Mouse (Mus musculus): ENCODE measurements around the gene Psmb2.

Psmb2 gene

DNA sequence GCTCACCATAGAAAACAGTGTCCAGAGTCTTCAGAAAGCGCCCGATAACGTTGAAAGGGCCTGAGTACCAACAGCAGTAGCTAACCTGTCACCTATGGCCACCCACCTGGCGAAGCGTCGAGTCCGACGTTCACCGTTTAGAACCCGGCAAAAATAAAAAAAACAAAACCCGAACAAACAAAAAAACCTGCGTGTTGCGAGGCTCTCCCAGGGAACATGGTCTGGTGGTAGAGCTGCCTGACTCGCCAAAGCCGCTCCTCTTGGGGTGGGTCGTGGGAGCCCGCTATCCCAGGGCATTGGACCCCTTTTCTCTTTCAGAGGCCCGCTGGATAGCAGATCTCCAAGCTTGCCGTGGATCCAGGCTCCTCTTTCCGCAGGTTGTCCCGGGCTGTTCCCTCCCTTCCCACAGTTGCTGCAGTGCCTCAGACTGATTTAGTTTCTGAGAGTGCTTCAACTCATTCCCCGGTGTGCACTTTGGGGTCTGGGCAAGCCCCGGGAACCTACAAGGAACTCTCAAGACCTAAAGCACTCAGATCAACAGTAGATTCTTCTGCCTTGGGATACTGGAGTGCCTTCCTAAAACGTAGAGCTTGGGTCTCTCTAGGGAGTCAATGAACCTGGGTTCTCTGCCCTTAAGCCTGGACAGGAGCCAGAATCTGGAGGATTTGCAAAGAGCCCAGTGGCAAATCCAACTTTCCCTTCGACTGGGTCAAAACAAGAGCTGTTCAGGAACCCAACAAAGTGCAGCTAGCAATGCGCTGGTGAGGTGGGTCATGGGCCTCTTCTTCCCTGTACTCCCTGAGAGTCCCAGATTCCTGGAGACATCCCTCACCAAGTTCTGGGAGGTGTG lies 55.3 kb downstream of the Psmb2 start:
- peak in 1 of 2 experiments; percentile 37 for DNase-seq

DNA sequence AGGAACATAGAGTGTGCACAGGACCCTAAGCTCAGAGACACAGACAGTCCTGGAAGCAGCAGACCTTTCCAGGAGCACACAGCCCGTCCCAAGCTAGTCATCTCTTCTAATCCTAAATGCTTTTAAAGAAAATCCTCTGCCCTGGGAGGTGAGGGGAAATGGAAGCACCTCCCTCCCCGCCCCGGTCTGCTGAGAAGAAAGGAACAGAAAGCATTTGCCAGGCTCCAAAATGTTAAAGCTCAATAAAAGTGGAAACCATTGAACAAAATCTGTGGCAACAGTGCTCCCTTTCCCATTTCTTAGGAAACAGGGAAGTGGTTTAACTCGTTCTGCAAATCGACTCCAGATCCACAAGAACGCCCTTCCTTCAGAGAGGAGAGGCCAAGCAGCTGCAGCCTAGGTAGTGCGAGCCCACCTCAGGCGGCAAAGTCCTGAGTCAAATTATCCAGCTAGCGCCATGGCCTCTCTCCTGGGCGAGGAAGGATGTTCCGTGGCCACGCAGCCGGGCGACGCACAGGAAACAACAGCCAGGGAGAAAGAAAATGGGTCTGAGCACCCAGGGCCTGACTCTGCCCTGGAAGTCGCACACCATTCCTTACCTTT lies 56.7 kb downstream of the Psmb2 start:
- no peak for DNase-seq

DNA sequence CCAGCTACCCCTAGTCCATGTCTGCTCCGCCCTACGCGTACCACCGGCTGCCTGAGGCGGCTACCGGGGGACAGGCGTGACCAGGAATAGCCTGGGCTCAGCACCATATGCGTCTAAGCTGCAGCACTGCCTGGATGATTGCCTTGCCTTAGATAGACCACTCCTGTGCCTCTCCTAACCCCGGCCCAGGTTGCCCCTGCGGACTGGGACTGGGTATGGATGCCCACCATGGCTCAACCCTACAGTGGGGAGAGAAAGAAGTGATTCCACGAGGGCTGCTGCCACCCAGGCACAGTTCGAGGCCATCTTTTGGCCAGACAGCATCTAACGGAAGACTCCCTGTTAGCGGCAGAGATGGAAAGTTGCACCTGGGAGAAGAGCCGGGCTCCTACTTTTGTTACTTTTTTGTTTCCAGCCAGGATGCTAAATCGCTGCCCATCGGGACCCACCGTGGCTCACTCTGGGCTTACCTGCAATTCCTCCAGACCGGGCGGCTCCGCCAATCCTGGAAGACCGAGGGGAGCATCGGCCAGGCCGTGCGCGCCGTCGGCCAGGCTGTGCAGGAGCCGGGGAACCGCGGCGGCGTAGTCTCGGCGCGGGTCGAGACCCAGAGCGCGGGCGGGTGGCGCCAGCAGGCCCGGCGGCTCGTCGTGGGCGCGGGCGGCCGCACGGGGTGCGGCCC lies 57.4 kb downstream of the Psmb2 start:
- DNase-seq = no peak

DNA sequence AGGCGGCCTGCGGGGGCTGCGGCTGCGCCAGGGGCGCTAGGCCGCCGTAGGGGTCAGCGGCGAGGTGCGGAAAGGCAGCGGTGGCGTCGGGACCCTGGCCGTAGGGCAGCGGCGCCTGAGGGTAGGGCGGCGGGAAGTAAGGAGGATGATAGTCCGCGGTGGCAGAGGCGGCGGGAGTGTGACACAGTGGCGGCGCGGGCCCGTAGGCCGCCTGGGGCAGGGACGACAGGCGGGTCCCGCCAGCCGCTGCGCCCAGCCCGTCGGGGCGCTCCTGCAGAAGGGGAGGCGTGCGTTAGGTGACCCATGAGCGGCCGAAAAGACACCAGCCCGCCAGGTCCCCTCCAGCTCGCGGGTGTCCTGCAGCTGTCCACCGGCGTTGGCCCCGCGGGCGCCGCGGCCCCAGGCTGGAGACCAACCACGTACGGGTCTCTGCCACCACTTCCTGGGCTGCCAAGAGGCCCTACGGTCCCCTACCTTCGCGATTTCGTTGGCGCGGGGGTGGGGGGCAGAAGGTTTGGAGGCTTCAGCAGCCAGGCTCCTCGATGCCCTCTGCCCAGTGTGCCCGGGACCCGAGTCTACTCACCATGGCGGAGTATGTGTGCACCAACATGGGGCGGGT lies 58.1 kb downstream of the Psmb2 start:
- DNase-seq = no peak

DNA sequence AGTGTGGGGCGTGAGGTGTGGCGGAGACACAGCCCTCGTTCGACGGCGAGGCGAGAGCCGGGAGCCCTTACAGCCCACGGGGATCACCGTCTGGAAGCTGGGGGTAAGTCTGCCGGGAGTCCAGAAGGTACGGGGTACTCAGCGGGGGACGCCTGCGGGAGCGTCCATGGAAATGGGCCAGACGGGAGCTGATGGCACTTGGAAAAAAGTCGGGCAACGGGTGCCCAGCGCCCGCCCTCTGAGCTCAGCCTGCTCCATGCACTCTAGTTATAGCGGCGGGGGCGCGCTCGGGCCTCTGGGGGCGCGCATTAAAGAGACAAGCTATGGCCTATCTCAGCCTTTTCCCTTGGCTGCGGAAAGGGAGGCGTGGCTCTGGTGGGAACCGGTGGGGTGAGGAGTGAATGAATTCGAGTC lies 58.6 kb downstream of the Psmb2 start, which contains the start of gene Tfap2e:
Gene Tfap2e (minus strand): TSS at position 240 of the 414 bp plus-strand sequence.
- peak; percentile 37 to 57 for DNase-seq

DNA sequence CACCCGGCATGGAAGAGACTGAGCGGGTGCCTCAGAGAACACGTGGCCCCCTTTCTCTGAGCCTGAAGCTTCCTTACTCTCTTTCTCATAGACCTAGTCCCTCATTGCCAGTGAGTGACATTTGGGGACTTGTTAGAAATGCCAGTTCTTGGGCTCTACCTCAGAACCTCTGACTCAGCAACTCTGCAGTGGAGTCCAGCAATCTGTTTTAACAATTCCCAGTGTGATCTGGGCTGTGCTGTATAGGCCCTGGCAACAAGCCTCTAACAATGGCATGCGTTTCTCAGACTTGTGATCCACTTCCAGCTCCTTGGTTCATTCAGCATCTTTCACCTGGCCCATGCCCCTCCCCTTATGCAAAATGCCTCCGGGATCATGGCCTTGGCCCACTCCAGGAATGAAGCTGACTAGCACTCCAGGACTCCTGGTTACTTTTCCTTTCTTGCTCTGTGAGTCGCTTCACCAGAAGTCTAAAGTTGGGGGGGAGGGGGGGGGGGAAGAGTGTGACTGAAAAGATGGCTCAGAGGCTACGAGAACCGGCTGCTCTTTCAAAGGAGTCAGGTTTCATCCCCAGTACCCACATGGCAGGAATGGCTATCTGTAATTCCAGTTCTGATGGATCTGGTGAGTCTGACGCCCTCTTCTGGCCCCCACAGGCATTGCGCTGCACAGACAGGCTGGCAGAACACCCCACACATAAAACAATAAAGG lies 62.7 kb downstream of the Psmb2 start:
- DNase-seq = peak in 1 of 2 experiments; percentile 37

DNA sequence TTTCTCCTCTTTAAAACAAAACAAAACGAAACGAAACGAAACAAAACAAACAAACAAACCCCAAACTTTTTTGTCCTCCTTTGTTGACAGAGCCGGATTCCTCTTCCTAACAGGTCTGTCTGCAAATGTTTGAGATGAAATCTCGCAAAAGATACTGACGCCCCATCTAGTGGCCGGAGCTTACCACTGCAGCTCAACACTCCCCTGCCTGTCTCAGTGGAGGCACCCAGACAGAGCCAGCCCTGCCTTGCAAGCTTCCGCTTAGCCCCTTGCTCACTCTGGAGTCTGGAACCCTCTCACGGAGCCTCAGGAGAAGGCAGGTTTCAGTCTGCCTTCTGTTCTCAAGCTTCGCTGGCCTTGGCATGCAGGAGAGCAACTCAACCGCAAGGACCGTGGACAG lies 64.0 kb downstream of the Psmb2 start:
- peak; percentile 76 to 83 for DNase-seq

DNA sequence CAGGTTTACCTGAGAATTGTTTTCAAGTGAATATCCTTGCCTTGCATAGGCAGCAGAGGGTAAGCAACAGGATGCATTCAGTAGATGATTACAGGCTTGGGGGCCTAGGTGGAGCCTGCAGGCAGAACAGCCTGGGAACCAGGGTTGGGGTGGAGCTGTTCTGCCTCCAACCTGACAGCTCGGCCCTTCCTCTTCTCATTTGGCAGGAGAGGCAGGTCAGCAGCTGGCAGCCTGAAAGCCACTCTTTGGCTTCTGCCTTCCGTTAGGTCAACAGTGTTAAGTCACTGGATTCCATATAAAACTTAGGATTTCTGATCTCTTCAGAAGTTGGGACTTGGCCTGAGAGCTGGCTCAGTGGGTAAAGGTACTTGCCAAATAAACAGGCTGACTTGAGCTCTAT lies 65.5 kb downstream of the Psmb2 start:
- DNase-seq = no peak

DNA sequence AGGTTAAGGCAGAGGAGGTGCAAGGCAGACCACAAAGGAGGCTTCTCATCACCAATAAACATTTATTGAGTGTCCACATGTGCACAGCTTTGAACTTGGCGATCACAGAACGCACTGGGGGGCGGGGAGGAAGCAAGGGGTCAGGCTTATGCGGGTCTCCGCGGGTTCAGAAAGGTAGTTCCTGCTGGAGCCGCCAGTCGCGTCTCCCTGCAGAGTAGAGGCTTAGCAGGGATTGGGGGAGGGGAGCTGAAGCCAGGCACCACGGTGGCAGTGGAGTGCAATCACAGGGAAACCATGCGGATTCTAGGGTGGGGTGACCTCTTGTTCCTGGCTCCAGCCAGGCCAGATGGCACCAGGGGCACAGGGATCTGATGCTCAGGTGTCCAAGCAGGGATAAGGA lies 66.3 kb downstream of the Psmb2 start:
- no peak for DNase-seq

DNA sequence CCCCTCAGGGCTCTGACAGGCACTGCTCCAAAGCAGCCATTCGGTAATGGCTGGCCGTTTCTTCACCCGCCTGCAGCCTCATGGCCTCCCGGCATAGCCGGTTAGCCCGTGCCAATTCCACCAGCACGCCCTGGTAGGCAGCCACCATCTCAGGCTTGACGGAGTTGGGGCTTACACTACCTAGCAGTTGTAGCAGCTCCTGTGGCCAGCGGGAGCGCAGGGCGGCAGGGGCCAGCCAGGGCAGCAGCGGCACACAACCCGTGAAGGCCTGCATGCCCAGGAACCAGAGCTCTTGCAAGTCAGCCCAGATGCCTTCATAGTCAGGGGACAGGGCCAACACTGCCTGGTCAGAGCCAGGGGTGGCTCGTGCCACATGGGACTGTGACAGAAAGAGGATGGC lies 67.4 kb downstream of the Psmb2 start:
- DNase-seq = no peak

DNA sequence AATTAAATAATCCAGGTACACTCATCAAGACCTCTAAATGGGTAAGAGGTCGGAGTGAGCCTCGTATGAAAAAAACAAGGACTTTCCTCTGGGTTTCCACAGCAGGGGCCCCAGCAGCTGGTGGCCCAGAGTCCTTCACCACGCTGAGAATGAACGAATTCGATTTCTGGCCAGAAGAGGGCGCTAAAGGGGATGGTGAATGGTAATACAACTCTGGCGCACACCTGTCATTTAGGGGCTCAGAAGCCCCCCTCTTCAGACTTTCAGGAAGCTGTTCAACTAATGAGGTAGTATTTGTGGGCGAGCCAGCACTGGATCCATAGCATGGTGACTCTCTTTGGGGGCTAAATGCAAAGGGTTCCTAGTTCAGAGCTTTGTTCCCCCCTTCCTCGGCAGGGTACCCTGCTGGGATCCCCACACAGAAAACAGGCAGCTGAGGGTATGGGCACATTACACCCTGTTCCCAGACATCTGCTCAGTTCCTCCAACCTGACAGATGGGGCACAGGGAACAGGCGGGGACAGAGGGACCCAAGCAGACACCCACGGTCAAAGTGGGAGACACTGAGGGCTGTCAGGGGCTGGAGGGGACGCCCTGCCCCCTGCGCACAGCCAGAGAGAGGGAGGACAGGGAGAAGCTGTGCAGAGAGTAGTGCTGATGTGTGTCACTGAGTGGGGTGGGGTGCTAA lies 68.2 kb downstream of the Psmb2 start:
- peak; percentile 48 to 76 for DNase-seq

DNA sequence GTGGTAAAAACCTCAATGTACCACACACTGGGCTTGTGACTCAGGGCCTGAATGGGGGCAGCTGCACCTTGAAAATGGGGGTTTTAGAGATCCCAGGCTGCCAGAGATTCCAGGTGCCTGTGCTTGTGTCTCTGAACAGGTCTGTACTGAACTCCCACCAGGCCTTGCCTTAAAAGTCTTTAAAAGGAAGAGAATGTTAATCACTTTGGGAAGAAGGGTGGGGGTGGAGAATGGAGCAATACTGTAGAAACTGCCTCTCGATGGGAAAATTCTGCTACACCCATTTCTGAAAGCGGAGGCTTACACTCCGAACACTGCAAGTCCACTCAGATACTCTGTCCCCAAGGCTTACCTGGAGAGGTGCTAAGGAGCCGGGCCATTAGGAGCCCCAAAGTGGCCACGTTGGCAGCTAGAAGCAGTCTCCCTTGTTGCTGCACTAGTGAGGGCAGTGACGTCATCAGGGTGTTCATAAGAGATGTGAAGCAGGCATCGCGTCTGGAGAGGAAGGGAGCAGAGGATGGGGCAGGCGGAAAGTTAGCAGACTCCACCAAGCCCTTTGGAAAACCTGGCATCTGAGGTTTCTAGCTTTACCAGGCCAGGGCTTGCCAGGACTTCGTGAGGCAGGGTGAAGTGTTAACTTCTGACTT lies 68.9 kb downstream of the Psmb2 start:
- DNase-seq = no peak

DNA sequence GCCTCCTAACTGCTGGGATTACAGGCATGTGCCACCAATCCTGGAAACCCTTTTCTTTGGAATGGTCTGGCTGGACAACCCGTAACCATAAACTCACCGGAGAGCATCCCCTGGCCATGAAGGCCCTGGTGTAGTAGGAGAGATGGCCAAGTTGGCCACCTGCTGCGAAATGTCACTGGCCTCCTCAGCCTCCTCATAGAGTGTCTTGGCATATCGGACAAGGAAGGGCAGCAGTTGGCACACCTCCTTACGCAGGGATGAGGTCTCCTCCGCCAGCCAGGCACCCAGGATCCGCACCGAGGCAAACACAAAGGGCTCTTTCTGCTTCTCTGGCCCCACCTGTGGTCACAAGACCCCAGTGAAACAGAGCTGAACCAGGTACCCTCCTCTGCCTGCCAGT lies 71.0 kb downstream of the Psmb2 start:
- no peak for DNase-seq

DNA sequence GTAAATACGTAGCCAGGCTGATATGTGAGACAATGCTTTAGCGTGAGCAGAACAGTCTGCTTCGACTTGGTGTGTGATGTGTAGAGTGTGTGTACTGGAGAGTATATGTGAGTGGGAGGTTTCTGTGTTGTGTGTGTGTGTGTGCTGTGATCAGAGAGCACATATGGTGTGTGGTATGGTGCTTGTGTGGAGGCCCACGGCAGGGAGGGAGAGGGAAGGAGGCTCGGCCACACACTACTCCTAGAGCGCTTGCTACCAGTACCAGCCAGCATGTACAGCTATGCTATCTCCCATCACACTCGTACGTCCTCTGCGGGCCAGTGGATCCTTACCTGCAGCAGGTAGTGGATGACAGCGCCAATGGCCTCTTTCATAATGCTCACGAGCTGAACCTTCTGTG lies 72.1 kb downstream of the Psmb2 start:
- DNase-seq = no peak

DNA sequence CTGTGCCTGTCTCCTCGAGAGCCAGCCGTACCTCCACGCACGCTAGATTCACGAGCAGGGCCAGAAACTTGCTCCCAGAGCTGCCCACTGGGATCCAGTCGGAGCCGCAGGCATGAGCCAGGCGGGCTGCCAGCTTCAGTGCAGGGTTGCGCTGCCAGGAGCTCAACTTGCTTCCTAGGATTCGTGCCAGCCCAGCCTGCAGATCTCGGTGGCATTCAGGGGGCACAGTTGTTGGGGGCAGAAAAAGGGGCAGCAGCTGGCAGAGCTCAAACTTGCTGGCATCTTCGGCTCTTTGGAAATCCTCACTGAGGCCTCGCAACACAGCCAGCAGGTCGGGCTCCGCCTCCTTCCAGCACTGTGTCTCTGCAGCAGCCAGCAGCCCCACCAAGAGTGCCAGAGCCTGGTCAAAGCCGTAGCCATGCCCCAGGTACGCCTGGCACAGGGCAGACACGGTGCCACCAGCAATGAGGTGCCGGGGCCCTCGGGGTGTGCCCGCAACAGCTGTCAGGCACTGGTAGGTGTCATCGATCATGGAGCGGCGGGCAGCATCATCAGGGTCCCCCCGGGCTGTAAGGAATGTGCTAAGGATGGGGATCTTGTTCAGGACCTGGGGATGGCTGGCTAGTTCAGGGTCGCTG lies 72.7 kb downstream of the Psmb2 start:
- DNase-seq = no peak

DNA sequence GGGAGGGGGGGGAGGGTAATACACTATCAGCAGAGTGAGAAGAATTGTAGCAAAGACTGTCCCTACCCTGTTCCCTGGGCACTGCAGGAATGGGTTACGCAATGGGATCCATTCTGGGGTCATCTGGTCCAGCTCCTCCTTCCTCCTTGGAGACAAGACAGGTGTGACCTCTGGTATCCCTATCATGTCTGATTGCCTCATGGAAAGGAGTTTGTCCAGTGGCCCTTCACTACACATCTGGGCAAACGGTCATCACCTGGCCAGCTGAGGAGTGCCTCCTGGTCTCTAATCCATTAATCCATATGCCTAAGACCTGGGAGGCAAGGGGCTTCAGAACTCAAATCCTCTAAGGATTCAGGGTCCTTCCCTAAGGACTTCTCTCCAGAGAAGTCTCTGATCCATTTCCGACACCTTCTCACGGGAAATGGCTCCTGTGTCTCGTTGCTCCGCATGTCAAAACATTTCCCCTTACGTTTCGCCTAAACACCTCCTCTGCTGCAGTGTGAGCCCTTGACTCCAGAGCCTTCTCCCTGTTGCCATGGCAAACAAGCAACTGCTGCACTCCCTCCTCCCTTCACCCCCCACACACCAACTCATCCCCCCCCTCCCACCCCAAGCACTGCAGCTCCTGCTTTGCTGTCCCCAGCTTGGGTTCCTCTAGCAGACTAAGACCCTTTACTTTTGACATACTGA lies 73.6 kb downstream of the Psmb2 start:
- no peak for DNase-seq

DNA sequence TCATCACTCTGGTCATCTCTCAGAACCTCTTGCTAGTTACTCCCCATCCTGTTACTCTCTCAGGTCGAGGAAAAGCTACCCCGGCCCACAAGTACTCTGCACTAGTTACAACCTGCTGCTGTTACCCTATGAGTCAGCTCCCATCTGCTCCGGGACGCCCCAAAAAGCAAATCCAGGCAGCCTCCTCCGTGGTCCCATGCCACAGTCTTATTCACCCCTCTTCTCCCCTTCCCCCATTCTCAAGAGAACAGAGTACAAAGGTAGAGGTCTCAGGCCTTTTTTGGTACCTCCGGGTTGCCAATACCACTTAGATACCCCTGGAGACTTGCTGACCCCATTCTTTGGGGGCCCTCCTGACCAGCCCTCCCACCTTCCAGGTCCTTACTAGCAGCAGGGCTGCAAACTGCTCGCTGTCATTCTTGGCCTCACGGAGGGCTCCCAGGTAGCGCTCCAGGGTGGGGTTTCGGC lies 74.2 kb downstream of the Psmb2 start:
- DNase-seq = no peak

DNA sequence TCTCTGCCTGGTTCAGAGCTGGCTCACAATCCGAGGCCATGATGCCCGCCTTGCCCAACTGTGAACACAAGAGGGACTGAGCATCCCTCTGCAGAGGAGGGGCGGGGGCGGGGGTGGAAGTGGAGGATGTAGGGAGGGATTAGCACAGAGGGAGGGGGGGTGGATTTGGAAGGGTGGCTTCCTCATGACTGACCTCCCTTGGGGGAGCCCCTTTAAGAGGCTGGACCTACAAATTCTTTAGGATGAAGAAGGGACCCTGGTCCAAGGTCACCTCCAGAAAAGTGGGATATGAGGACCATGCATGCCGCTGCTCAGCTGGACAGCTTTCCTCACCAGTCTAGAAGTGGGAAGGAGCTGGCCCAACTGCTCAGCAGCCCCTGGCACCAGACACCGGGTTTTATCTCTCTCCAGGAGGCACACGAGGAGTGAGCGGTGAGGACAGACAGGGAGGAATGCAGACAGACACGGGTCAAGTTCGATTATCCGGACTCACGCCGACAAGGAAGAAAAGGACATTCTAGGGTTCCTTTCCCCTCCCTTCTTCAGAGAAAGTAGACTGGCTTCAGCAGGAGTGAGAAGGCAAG lies 74.7 kb downstream of the Psmb2 start:
- no peak for DNase-seq

DNA sequence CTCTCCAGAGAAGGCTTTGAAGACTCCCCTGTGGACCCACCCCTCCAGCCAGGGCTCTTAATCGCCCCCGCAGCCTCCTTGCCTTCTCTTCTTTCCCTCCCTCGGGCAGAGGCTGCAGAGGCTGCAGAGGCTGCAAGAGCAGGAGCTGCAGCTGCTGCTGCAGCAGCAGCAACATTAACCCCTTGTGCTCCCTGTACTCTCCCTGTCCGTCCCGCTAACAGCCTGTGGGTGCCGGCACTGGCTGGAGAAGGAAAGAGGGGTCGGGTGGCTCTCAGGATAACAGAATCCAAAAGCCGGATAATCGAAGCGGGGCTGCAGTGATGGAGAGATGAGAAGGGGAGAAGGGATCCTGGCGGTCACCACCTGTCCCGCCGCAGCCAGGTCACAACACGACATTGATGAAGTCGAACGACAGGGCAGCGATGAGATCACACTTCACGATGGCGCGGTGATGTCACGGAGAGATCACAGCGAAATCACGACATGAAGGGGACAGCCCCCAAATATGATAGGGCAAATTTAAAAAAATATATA lies 75.2 kb downstream of the Psmb2 start:
- no peak for DNase-seq
